Mouse (Mus musculus) layer of hippocampus, adult 8-10 months (tissue): ENCODE measurements around the gene Bcas1. TPM values are rescaled to one million over a fixed set of nuclear protein-coding genes. Genes with fewer than 3 reads are reported as not detected.
A peak's percentile ranks its signal among the peaks of the same experiment; 100 is the strongest.

Experiments used
- DNase-seq, 2 experiments: peaks; one replicate each; pipeline ENCODE4 v3.0.0; 2022; ENCODE audit warnings: low spot score in 2 of 2
- total RNA-seq, 4 experiments: library from RNA; stranded (reverse); gene quantifications; 2 replicates each; pipeline ENCODE4 v1.2.4; 2022

Gene Bcas1
- total RNA-seq, 4 experiments from 2014 or later = 80.7 to 107 (median 88.1) TPM

GRCm38 (mm10) chr2:170349784-170350183, 77.9 kb downstream of the Bcas1 start:
- no peak for DNase-seq

- DNase-seq = no peak
Measured at GRCm38 (mm10) chr2:170349096-170349495, 78.5 kb downstream of the Bcas1 start.

DNA sequence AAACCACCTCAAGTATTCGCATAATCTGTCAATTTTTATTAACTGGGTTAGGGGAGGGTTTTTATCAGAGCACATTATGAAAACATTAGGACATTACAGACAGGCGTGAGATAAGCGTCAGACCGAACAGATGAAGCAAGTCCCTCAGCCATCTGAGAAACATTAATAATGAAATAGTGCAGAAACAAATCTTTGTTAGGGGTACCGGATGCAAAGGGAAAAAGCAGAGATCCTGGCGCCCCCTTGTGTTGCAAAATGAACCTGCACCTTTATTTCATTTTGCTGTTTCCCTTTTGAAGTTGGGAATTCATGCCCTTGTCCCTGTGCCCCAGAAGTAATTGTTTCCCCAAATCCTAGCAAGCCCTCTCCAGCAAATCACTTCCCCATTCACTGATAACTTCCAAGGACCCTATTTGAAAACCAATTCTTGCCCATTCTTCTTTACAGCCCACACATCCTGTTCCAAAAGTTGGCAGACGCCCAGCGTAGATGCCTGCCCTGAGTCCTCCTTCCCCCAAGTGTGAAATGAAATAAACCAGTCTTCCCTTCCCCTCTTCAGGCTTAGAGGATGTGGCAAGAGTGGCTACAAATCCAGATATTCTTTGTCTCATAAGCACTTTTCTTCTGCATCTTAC, 80.4 kb downstream of the Bcas1 start:
- DNase-seq = peak in 1 of 2 experiments; percentile 67

- DNase-seq = no peak
Measured at GRCm38 (mm10) chr2:170345410-170345793, 82.2 kb downstream of the Bcas1 start.

GRCm38 (mm10) chr2:170344502-170345409, 82.9 kb downstream of the Bcas1 start:
- DNase-seq = no peak

- no peak for DNase-seq
Measured at GRCm38 (mm10) chr2:170343819-170344317, 83.8 kb downstream of the Bcas1 start.

GRCm38 (mm10) chr2:170343133-170343818, 84.4 kb downstream of the Bcas1 start:
- peak in 1 of 2 experiments; percentile 48 for DNase-seq

- no peak for DNase-seq
Measured at GRCm38 (mm10) chr2:170342312-170342830, 85.3 kb downstream of the Bcas1 start.

DNA sequence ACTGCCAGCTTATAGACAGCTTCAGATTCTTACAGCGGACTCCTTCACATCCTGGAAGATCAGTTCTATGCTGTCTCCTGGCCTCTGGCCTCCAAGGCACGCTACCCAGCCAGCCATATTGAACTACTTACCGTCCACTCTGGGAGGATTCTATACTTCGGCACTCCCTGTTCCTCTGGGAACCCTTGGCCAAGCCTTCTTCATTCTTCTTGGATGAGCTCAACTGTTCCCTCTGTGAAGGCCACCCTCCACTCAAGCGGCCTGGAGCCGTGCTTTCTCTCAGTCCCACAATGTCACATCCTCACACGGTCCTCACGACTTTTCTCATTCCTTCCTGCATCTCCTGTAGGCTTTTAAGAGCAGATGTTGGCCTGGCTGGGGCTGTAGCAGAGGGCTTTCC, 86.5 kb downstream of the Bcas1 start:
- DNase-seq = no peak

GRCm38 (mm10) chr2:170336266-170336760, 91.3 kb downstream of the Bcas1 start:
- DNase-seq = no peak

GRCm38 (mm10) chr2:170335168-170335567, 92.5 kb downstream of the Bcas1 start:
- DNase-seq = no peak

GRCm38 (mm10) chr2:170331870-170332269, 95.8 kb downstream of the Bcas1 start:
- DNase-seq = no peak

DNA sequence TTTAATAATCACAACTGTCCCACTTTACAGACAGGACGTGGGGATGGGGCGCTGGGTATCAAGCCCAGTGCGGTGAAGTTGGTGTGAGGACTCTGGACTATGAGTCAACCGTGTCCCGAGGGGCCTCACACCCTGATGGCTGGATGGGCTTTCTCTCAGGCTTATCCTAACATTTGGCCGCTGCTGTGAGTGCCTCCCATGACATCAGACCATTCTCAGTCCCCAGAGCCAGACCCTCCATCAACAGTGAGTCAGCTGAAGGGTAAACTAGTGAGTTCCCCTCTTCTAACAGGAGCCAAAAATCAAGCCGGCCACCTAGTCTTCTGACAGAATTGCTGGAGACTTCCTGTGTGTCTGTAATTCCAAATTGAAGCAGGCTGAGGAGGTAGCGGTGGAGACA, 97.2 kb downstream of the Bcas1 start:
- DNase-seq = no peak

DNA sequence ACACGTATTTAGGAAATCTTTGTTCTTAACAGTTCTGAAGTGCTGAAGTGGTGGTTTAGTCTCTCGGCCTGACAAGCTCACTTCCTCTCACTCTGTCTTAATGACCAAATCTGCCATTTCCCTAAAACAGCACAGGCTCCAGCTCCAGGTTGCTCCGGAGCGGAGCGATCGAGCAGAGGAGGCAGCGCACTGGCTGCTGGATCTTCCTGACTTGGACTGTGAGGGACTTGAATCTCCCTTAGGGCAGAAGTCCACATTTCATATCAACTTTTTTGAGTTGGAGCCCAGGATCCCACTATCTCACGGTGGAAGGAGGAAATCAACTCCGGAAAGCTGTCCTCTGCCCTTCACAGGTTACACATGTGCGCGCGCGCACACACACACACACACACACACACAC, 97.7 kb downstream of the Bcas1 start:
- no peak for DNase-seq

- DNase-seq = no peak
Measured at GRCm38 (mm10) chr2:170323925-170324347, 103.7 kb downstream of the Bcas1 start.

DNA sequence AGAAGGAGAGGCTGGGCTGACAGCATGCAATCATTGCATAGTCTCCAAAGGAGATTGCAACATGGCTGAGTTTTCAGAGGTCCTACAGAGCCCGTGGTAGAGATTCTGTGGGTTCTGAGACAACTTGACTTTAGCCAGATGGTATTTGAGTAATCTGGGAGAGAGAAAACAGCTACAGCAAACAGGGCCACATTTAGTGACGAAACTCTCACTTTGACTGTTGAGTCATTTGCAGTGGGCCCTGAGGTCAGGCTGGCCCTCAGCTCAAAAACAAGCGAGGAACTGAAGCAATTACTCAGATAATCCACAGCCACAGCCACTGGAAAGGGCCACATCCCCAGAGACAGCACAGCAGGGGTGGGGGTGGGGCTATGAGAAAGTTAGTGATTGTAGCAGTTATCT, 105.6 kb downstream of the Bcas1 start:
- DNase-seq = no peak

GRCm38 (mm10) chr2:170321579-170321978, 106.1 kb downstream of the Bcas1 start:
- no peak for DNase-seq

DNA sequence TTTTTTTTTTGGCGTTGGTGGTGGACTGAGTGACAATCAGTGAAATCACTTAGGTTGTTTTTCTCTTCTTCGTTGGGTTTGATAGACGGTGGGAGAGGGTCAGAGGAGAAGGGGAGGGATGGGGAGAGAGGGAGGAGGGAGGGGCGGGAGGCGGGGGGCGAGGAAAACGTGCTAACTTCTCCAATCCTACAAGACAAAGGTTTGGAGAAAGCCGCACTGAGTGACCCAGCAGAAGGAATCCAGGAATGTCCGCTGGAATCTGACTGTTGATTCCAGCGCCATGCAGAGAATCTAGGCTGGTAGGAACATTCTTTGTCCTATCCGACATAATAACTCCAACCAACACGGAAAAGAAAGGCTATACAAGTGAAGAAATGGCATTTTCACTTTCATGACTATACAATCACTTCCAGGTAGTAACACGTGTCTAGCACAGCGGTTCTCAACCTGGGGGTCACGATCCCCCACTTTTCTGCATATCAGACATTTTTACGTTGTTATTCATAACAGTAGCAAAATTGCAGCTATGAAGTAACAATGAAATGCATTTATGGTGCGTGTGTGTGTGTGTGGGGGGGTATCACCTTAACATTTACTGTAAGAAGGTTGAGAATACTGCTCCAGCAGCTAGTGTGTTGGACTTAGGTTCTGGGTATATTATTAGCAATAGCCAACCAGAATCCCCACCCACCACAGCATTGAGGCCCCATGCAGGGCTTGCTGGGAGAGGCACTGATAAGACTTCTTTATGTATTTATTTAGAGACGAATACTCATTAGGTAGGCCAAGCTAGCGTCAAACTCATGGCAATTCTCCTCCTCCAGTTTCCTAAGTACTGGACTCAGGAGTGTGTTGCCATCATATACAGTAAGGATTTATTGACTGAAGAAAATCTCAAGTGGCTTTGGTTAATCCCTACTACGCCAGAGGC, 107.8 kb downstream of the Bcas1 start:
- no peak for DNase-seq

GRCm38 (mm10) chr2:170318713-170319532, 108.7 kb downstream of the Bcas1 start:
- DNase-seq = peak; percentile 82 to 86
